Mouse (Mus musculus) retina, embryonic 14.5 days (tissue): ENCODE measurements around the gene Defb26.

Source experiments
- DNase-seq: peaks from one replicate; pipeline ENCODE4 v3.0.0-alpha.2; 2015; ENCODE audit warnings: low spot score

Gene Defb26

GRCm38 (mm10) chr2:152511592-152511991 lies at the start of gene Defb26:
Gene Defb26 (minus strand): TSS chr2:152511692.
- no peak for DNase-seq

- no peak for DNase-seq
Observed at GRCm38 (mm10) chr2:152556655-152557054, 45.2 kb upstream of the Defb26 start.

- peak; percentile 86 for DNase-seq
Observed at GRCm38 (mm10) chr2:152553774-152554423, 42.4 kb upstream of the Defb26 start.

DNA sequence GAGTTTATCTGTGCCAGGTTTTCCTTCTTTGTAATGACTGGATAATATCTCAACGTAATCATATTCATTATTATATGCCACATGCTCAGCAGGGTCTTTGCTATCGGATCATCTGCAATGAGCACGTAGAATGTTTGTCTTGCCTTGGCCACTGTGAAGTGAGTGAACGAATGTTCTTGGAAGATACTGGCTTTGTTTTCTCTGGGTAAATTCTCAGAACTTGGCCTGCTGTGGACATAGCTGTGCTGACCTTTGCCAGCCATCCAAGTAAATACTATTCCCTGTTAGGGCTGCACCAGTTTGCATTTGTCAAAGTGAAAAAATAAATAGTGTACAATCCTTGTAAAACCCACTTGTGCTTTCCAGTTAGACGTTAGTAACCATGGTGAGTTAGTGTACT lies 36.6 kb upstream of the Defb26 start:
- DNase-seq: no peak

DNA sequence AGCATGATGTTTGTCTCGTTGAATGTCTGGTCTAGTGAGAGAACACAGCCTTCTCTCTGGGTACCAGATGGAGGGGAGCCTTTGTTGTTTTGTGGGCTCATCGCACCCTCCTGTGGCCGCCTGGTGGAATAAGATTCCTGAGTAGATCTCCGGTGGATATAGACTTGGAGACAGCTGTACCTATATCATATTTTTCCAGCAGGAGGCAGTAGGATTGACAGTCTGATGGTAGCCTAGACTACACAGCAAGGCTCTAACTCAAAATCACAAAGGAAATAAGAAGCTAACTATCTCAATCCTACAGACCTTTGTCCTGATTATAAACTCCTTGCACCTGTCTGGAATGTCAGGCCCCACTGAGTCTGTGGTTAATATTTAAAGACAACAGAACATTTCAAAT lies 33.2 kb upstream of the Defb26 start:
- peak; percentile 70 for DNase-seq

DNA sequence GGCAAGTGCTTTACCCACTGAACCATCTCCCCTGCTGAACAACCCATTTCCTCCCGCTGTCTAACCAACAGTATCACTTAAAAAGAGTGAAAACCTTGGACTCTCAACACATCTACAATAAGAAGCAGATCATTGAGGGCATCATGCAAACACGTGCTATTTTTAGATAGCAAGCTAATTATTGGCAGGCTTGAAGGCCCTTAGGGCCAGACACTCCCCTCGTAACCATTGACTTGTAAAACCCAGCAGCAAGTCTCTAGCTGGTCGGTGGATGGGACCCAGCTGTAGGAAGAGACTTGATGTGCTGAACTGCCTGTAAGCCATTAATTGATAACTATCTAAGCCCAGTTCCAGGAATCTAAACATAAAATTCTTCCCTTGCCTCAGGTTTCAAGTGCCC lies 32.0 kb upstream of the Defb26 start:
- no peak for DNase-seq

DNA sequence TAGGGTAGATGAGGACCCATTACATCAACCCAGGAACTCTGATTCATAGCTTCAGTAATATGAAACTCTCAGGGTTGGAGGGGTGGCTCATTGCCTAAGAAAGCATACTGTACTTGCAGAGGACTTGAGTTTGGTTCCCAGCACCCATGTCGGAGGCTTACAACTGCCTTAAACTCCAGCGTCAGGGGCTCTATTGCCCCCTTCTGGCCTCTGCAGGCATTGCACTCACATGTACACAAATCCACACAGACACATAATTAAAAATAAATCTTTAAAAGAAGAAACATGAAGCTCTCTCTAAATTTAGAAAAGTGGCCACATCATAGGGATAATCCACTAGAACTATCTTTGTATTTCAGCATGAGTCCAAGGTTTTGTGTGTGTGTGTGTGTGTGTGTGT lies 31.4 kb upstream of the Defb26 start:
- DNase-seq: no peak

DNA sequence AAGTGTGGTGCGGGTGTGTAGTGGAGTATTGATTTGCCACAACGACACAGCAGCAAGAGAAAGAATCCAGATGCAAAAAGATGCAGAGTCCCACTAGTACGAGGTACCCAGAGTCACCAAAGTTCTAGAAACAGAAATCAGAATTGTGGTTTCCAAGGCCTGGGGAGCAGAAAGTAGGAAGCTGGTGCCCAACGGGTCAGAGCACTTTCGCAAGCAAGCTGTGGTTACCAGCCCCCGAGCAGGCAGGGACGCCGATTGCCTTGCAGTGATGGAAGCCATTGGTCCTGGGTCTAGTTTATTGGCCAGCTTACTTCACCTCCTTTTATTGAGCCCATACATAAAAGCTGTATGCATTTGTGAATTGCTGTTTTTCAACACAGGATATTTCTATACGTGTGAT lies 30.5 kb upstream of the Defb26 start:
- no peak for DNase-seq

- peak; percentile 18 for DNase-seq
Observed at GRCm38 (mm10) chr2:152539944-152540710, 28.6 kb upstream of the Defb26 start, which contains the start of gene Defb29. Gene Defb29 (minus strand): TSS chr2:152540098.

DNA sequence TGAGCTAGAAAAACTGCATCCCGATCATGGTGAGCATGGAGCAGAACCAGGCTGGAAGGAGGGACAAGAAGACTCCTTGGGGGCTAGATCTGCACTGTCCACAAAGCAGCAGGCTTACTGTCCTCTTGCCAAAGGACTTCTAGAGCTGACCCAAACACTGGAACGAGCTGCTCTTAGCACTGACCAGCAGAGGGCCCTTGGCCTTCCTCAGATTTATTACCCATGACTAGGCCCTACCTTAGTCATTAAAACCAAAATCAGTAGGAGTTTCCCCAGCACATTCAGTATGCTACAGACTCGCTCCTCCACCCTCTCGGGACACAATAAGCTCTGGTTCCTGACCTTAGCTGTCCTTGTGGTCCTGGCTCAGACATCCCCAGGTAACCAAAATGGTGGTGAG lies 6.5 kb upstream of the Defb26 start, which contains the start of gene Defb28:
Gene Defb28 (plus strand): TSS at position 275 of the 400 bp plus-strand sequence.
- no peak for DNase-seq

- DNase-seq: no peak
Observed at GRCm38 (mm10) chr2:152516084-152516483, 4.6 kb upstream of the Defb26 start.

DNA sequence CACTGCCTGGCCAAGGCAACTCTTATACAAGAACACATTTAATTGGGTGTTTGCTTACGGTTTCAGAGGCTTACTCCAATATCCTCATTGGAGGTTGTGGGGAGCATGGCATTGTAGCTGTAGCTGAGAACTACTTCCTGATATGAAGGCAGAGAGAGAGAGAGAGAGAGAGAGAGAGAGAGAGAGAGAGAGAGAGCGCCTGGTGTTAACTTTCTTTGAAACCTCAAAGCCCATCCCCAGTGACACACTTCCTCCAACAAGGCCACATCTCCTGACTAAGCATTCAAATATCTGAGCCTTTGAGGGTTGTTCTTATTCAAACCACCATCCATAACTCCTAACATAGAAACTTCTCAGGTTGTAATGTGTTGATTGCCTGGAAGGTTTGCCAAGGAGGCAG lies 7.5 kb downstream of the Defb26 start:
- no peak for DNase-seq

DNA sequence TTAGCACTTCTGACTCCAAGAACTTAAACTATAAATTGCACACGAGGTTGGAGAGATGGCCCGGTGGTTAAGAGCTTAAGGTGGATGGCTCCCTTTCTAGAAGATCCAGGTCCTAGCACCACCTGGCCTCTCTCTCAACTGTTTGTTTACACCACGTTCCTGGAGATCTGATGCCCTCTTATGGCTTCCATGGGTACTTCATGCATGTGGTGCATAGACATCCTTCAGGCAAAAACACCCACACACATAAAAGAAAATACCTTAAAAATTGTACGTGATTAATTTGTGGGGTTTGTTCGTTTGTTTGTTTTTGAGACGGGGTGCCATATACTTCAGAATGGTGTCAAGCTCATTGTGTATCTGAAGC lies 10.6 kb downstream of the Defb26 start:
- DNase-seq: no peak

GRCm38 (mm10) chr2:152500204-152500862 lies 11.2 kb downstream of the Defb26 start:
- DNase-seq: no peak

- no peak for DNase-seq
Observed at GRCm38 (mm10) chr2:152498020-152498419, 13.5 kb downstream of the Defb26 start.

GRCm38 (mm10) chr2:152493151-152493550 lies 18.3 kb downstream of the Defb26 start:
- DNase-seq: no peak

- DNase-seq: no peak
Observed at GRCm38 (mm10) chr2:152490038-152490437, 21.5 kb downstream of the Defb26 start, which contains the start of gene Defb22. Gene Defb22 (minus strand): TSS chr2:152490138.

GRCm38 (mm10) chr2:152487024-152487423 lies 24.5 kb downstream of the Defb26 start:
- DNase-seq: no peak

GRCm38 (mm10) chr2:152481726-152482125 lies 29.8 kb downstream of the Defb26 start:
- DNase-seq: no peak

DNA sequence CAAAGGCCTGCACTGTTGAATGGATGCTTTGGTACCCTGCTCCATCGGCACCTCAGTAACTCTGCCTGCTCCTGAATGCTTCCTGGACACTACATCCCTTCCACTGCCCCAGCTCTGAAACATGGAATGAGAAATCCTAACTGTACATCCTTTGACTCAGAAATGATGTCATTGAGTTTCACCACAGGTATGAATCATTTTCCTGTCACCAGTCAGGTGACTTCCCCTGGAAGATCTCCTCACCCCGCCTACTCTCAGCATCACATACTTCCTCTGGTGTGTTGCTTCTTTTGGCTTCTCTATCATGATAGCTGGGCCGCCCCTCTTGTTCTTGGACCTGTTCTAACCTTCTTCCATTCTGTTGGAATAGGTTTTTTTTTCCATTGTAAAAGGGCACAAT lies 30.6 kb downstream of the Defb26 start:
- DNase-seq: no peak

DNA sequence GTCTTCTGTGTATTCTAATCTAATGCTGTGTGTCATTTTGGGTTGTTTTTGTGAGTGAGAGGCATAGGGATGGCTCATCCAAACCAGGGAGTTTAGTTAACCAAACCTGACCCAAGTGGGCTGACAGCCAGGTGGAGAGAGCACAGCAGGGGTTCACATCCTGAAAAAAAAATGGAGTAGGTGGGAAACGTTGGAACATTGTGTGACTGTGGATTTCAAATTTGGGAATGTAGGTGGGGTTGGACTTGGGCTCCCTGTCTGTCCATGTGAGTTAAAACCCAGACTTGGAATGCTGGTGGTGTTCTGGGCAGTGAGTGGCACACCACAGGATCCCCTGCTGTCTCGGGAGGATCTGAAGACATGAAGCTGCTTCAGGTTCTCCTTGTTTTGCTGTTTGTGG lies 34.7 kb downstream of the Defb26 start, which contains the start of gene Defb20:
Gene Defb20 (plus strand): TSS at position 301 of the 400 bp plus-strand sequence.
- no peak for DNase-seq

DNA sequence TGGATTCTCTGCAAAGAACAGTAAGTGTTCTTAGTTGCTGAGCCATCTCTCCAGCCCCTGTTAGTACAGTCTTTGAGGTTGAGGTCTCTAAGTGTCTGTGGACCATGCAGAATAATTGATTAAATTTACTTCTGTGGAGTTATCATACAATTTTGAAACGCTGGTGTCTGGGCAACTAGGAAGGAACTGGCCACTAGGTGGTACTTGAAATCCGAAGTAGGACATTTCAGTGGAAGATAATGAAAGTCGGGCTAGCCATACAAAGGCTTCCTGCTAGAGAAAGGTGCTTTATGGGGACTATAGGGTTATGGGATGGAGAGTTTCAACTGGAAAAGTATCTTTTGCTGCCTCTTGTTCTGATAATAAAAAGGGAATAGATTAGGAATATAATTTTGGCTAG lies 39.1 kb downstream of the Defb26 start:
- peak; percentile 22 for DNase-seq

- peak; percentile 77 for DNase-seq
Observed at GRCm38 (mm10) chr2:152470973-152471372, 40.5 kb downstream of the Defb26 start.
